Mouse (Mus musculus) megakaryocyte, embryonic 14.5 days (primary cell): ENCODE results near the gene Atp5h.

Experiments used
- FLI1 ChIP-seq: IDR thresholded peaks from 2 replicates; pipeline ENCODE4 v1.6.1; 2012; ENCODE audit warnings: low read length, inconsistent platforms, mixed read lengths
- GATA1 ChIP-seq: IDR thresholded peaks from 3 replicates; pipeline ENCODE4 v1.6.1; 2012; ENCODE audit warnings: mixed read lengths, low read length, inconsistent platforms, borderline replicate concordance

DNA sequence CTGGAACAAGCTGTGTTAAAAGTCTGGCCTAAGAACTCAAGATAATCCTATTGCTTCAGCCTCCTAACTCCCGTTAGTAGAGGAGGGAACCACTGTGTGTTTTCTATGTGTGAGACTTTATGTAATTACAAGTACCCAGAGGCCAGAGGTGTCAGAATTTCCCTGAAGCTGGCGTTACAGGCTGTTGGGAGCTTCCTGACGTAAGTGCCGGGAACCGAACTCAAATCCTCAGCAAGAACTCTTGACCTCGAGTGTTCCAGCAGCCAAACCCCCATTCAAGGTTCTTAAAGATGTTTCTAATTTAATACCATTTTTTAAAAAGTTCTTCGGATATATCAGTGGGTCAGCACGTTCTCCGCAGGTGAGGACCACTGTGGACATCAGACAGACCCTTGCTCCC is 38.5 kb downstream of the Atp5h start:
- no peak for TF ChIP-seq GATA1
- TF ChIP-seq FLI1: no peak
